Mouse (Mus musculus): Measurements from ENCODE around the gene Rpl22.

DNA sequence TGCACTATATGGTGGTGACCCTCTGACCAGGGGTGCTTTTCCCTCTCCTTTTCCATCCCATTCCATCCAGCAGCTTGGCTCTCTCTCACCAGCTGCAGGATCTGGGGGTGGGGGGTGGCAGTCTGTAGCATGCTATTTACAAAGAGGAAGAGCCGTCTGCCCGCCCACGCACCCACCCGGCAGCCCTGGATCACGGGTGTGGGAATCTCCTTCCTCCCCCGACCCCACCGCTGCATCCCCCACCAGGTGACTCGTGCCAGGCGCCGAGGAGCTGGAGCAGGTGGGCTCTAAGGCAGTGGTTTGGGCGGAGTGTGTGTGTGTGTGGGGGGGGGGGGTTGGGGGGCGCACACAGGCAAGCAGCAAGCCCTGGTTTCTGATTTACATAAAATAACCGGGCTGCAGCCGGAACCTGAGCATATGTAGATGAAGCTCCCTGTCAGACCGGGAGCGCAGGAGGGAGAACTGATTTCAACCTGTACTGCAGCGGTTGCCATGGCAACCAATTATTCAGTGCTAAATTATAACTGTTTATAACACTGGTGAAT is 24.4 kb downstream of the Rpl22 start:
- TF ChIP-seq CTCF (IDR thresholded peaks at IDR 0.05 in 2 of 3, conservative IDR thresholded peaks at IDR 0.05 in 1 of 3; ENCODE audit: control insufficient read depth in 1 of 3, insufficient read depth in 1 of 3, low read depth in 2 of 3, low read length in 3 of 3, poor library complexity in 1 of 3, severe bottlenecking in 1 of 3) (no peak), SMC3 (IDR thresholded peaks at IDR 0.05; ENCODE audit: low read depth, low read length) (no peak), TCF12 (IDR thresholded peaks at IDR 0.05; ENCODE audit: low read depth, low read length) (no peak), TAL1 (IDR thresholded peaks at IDR 0.05; ENCODE audit: low read length) (no peak), MYB (IDR thresholded peaks at IDR 0.05; ENCODE audit: low read depth, low read length) (no peak), POLR2A (IDR thresholded peaks at IDR 0.05; ENCODE audit: control insufficient read depth in 1 of 2, insufficient read depth in 1 of 2, low read depth in 1 of 2, low read length in 2 of 2, poor library complexity in 1 of 2) (no peak), GATA1 (IDR thresholded peaks at IDR 0.05; ENCODE audit: low read depth, low read length) (no peak), GABPA (IDR thresholded peaks at IDR 0.05; ENCODE audit: low read depth, low read length) (no peak), E2F4 (IDR thresholded peaks at IDR 0.05; ENCODE audit: borderline replicate concordance, low read depth, low read length) (no peak), ZMIZ1 (IDR thresholded peaks at IDR 0.05; ENCODE audit: low read depth, low read length) (no peak), ZC3H11A (IDR thresholded peaks at IDR 0.05; ENCODE audit: low read depth, low read length) (no peak)

All from MEL (cell line).